Mouse (Mus musculus) frontal cortex, postnatal 10 days (tissue): Measurements from ENCODE around the gene Mdm2.
"Not testable (repeated sequence)": the region's sequence is repeated elsewhere in the genome, so short reads cannot be mapped to it uniquely, and the experiment has no call there.

Experiments used
- DNase-seq, 2 experiments: peaks; one replicate each; pipeline ENCODE4 v3.0.0; 2022; ENCODE audit warnings: low spot score in 2 of 2, mixed read lengths in 1 of 2

Mdm2 gene

GRCm38 (mm10) chr10:117710604-117711141, at the start of gene Mdm2:
Gene Mdm2 (minus strand): TSS chr10:117710758.
- peak; percentile 89 to 96 for DNase-seq

- DNase-seq, result no peak
Measured at GRCm38 (mm10) chr10:117759844-117760630, 49.5 kb upstream of the Mdm2 start.

DNA sequence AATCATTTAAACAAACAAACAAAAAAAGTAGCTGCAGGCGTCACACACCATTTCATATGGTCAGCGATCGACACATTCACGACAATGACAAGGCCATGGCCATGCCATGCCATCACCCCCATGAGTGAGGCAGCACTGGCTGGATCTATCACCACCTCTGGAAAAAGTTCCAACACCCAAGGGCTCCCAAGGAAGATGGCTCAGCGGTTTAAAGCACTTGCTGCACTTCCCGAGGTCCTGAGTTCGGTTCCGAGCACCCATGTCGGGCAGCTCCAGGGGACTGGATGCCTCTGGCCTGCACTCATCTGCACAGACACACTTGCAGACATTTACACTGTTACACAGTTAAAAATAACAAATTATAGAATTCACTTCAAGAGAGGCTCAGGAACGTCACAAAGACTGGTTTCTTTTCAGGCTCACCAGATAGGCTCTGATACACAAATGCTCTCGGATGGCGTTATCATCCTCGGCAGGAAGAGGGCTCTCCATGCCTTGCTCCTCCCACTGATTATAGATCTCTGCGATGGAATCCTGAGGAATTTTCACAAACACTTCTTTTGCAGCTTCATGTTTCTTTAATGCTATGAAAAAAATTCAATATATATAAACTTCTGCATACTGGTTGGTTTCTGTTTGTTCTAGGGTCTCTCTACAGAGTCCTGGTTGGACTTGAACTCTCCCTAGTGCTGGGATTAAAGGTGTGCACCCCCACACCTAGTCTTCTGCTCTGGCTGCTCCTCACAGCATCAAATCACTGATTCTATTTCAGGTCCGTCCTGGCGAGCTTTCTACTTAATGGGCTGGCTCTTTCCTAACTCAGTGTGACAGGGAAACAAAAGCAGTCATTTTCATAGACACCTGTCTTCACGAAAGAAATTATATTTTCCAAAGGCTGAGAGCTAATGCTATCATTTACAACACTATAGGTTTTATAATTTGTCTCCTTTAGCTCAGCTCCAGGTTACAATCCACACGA, 48.5 kb upstream of the Mdm2 start:
- no peak for DNase-seq

- not testable (repeated sequence) for DNase-seq
Measured at GRCm38 (mm10) chr10:117758344-117758743, 47.8 kb upstream of the Mdm2 start.

DNA sequence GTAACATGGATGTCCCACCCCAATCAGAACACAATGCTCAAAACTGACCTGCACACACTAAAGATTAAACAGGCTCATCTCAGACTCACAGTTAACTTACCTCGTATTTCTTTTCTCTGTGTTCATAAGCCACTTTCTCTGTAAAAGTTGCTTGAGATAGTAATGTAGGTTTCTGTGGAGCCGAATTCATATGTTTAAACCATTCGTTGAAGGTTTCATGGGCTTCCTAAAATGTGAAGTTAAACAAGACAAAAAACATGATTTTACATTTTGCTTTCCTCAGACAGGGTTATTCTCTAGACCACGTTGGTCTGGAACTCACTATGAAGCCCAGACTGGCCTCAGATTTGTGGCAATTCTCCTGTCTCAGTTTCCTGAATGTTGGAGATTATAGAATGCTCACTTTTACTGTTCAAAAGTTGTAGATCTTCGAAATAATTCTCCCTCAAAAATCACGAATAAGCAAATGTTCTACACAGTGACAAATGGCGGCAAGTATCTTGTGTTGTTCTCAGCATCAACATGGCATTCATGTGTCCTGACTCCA, 47.3 kb upstream of the Mdm2 start:
- DNase-seq, result no peak

GRCm38 (mm10) chr10:117757259-117757658, 46.7 kb upstream of the Mdm2 start:
- DNase-seq, result no peak

DNA sequence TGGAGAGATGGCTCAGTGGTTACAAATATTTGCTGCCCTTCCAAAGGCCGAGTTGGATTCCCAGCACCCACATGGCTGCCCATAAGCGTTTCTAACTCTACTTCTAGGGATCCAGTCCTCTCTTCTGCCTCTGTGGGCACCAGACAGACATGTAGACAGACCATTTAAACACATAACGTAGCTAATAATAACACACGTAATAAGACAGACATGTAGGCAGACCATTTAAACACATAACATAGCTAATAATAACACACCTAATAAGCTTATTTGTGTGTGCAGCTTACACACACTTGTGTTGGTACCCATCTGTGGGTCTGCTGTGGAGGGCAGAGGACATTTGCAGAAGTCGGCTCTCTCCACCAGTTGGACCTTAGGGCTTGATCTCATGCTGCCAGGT, 46.2 kb upstream of the Mdm2 start:
- no peak for DNase-seq

- DNase-seq, result no peak
Measured at GRCm38 (mm10) chr10:117755799-117756467, 45.4 kb upstream of the Mdm2 start.

GRCm38 (mm10) chr10:117755086-117755798, 44.7 kb upstream of the Mdm2 start:
- DNase-seq, result no peak

- no peak for DNase-seq
Measured at GRCm38 (mm10) chr10:117754609-117754940, 44.0 kb upstream of the Mdm2 start.

DNA sequence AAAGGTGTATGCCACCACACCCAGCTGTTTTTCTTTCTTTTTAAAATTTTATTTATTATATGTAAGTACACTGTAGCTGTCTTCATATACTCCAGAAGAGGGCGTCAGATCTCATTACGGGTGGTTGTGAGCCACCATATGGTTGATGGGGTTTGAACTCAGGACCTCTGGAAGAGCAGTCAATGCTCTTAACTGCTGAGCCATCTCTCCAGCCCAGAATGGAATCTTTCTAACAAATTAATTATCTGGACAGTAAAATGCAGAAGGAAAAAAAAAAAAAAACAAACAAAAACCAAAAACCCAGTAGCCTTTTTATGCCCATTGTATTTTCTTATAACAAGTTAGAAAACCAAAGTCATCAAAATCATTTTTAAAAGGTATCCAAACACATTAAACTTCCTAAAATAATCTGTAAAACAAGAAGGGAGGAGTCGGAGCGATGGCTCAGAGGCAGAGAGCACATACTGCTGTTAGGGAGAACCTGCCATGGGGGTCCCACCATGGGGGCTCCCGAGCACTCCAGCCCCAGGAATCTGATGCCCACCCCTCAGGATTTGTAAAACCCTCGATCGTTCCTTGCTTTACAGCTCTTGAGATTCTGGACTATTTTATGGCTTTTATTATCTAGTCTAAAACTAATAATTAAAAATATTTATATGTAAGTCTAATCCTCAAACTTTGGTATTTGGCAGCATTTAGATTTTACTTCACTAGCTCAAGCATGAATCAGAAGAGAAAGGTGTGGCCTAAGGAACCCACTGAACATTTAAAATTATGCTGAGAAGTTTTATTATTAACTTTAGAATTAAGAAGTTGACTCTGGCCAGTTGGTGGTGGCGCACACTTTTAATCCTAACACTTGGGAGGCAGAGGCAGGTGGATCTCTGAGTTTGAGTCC, 43.4 kb upstream of the Mdm2 start:
- DNase-seq, result no peak

DNA sequence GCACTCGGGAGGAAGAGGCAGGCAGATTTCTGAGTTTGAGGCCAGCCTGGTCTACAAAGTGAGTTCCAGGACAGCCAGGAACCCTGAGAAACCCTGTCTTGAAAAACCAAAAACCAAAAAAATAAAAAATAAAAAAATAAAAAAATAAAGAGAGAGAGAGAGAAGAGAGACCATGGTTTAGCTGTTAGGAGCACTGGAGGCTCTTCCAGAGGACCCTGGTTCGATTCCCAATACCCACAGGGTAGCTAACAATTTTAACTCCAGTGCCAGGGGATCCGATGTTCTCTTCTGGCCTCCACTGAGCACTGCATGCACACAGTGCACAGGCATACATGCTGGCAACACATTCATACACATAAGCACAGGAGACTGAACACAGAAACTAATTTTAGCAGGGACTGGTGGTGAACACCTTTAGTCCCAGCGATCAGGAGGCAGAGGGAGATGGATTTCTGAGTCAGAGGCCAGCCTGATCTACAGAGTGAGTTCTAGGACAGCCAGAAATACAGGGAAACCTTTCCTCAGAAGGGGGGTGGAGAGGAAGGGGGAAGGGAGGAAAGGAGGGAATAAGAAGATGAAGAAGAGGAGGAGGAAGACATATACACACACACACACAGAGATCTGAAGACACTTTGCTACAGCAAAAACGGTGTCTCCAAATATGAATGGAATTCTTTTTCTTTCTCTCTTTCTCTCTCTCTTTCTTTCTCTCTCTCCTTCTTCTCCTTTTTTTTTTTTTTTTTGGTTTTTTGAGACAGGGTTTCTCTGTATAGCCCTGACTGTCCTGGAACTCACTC, 42.5 kb upstream of the Mdm2 start:
- DNase-seq, result no peak

- DNase-seq, result no peak
Measured at GRCm38 (mm10) chr10:117752304-117752821, 41.8 kb upstream of the Mdm2 start.

- no peak for DNase-seq
Measured at GRCm38 (mm10) chr10:117751744-117752143, 41.2 kb upstream of the Mdm2 start.

- DNase-seq, result no peak
Measured at GRCm38 (mm10) chr10:117751282-117751610, 40.7 kb upstream of the Mdm2 start.

DNA sequence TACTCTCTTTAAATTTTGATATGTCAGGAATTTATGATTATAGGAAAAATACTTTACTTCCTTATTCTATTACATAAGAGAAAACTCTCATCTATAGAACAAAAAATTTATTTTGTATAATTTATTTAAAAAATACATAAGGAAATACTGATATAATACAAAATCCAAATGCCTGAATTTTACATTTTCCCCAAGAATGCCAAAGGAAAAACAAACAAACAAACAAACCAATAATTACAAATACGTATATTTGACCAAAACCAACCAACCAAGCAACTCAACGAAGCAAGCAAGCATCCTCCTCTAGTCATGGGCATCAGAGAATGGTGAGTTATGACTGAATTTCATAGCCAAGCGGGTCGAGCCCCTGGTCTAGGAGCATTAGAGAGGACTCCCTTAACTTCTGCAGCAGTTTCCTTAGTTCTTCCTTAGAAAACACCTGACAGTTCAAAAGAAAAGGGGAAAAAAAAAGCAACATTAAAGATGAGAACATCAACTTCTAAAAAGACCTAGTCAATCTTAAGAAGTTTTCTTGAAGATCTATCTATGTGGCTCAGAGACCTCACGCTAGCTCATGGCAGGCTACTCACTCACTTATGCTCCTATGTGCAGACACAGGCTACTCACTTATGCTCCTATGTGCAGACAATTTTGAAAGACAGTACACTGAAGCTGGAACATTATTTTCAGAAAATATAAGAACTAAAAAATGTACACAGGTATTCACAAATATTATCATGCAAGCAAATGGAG, 40.1 kb upstream of the Mdm2 start:
- DNase-seq, result no peak

GRCm38 (mm10) chr10:117749787-117750343, 39.3 kb upstream of the Mdm2 start:
- no peak for DNase-seq
